Mouse (Mus musculus) limb, embryonic 14.5 days (tissue): ENCODE results near the gene Prrx1. TPM values are rescaled to one million over a fixed set of nuclear protein-coding genes. Genes with fewer than 3 reads are reported as not detected.

ENCODE experiments used
- ATAC-seq: fragments of 200-750 bp; cut with Nextera tagmentation; 2 replicates; pipeline ENCODE4 v1.8.0; 2017; ENCODE audit warnings: low read depth, moderate number of reproducible peaks, moderate TSS enrichment; ENCODE audit not compliant: low FRiP score
- DNase-seq: peaks from one replicate; pipeline ENCODE4 v3.0.0-alpha.2; 2015; ENCODE audit warnings: low spot score
- H3K27ac ChIP-seq: fragments of 300-500 bp; sonication (generic); replicated peaks from 2 replicates; pipeline ENCODE4 v1.5.1; 2014; ENCODE audit warnings: low read depth, mild to moderate bottlenecking, low read length, moderate library complexity, mixed read lengths
- H3K27me3 ChIP-seq: fragments of 300-500 bp; sonication (generic); 2 replicates; pipeline ENCODE4 v1.6.1; 2014; ENCODE audit warnings: low read length, mixed read lengths; ENCODE audit not compliant: control insufficient read depth, insufficient read depth
- H3K36me3 ChIP-seq: fragments of 300-500 bp; sonication (generic); 2 replicates; pipeline ENCODE4 v1.6.1; 2014; ENCODE audit warnings: mild to moderate bottlenecking, low read length, moderate library complexity, mixed read lengths; ENCODE audit not compliant: control insufficient read depth, insufficient read depth
- H3K4me1 ChIP-seq: fragments of 300-500 bp; sonication (generic); 2 replicates; pipeline ENCODE4 v1.6.1; 2014; ENCODE audit warnings: antibody characterized with exemption, low read length, mixed read lengths; ENCODE audit not compliant: control insufficient read depth, insufficient read depth
- H3K4me2 ChIP-seq: fragments of 300-500 bp; sonication (generic); replicated peaks from 2 replicates; pipeline ENCODE4 v1.6.1; 2014; ENCODE audit warnings: low read depth, mild to moderate bottlenecking, low read length, moderate library complexity; ENCODE audit not compliant: severe bottlenecking
- H3K4me3 ChIP-seq: fragments of 300-500 bp; sonication (generic); replicated peaks from 2 replicates; pipeline ENCODE4 v1.5.1; 2014; ENCODE audit warnings: low read length
- H3K9ac ChIP-seq: fragments of 300-500 bp; sonication (generic); 2 replicates; pipeline ENCODE4 v1.6.1; 2014; ENCODE audit warnings: mild to moderate bottlenecking, low read depth, low read length, moderate library complexity; ENCODE audit not compliant: severe bottlenecking
- H3K9me3 ChIP-seq: fragments of 300-500 bp; sonication (generic); 2 replicates; pipeline ENCODE4 v1.6.1; 2016; ENCODE audit warnings: low read length; ENCODE audit not compliant: control insufficient read depth
- POLR2A ChIP-seq: fragments of 200-500 bp; IDR thresholded peaks from 2 replicates; pipeline ENCODE4 v1.8.0; 2012; ENCODE audit warnings: inconsistent platforms, mild to moderate bottlenecking, moderate library complexity, borderline replicate concordance; ENCODE audit not compliant: insufficient read depth, insufficient read length; ENCODE audit errors: extremely low read depth
- WGBS: fragments of 180-500 bp; shearing (Covaris S2); extraction: QIAGEN DNeasy Blood & Tissue Kit; methylation state at CpG from one replicate; pipeline ENCODE4 v1.1.7; 2014; 5-methylcytosine and 5-hydroxymethylcytosine counted together
- polyA plus RNA-seq, 2 experiments: library from polyadenylated mRNA; depleted of rRNA in 1 of 2; stranded (reverse) in 1 of 2; unstranded in 1 of 2; fragments of >200 nt; fragmentation: Nextera tagmentation in 1 of 2; extraction: Ambion mirVana in 1 of 2; gene quantifications; 2 replicates each; pipeline versions ENCODE4 v1.2.1 to v1.2.3; 2012 to 2014

Prrx1 gene
- polyA plus RNA-seq, 2 experiments, result 114 to 122 TPM

DNA sequence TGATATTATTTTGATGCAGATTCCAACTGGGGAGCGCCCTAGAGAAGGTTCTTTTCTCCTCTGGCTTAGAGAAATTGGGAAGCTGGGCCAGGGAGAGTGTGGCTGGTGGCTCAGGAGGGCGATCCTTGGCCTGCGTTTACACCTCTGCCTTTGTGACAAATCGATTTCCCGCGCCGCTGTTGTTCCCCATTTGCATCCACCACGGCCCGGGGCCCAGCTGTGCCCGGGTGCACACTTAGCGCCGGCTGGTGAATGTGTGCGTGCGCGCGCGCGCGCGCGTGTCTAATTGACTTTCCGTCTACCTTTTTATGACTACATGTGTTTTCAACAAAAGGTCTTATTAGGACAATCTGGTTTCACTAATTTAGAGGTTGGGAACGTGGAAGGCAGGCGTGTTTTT lies 4.9 kb downstream of the Prrx1 start:
- DNase-seq, result no peak

DNA sequence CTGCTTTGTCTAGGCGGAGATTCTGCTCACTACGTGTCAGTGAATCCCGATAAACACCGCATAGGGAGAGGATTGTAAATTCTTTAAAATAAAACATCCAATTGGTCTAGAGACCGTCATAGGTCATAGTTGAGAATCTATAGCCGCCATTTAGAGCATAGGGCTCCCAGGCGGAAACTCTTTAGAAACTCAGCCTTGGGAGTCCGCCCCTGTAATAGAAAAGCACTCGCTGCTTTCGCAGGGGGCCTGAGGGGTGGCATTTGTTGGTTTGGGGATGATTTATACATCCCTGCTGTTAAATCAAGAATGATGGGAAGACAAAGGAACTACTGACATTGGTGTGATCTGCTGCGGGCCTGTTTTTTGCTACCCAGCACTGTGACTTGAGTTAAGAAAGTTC lies 5.8 kb downstream of the Prrx1 start:
- WGBS, result 12% methylated on average over 11 of the region's 11 CpGs
- Histone ChIP-seq H3K36me3 (peaks cover 53% of the 10 kb centered on the region), H3K9ac (peak overlapping the region; percentile 100), H3K27me3 (no peaks in the 10 kb centered on the region), H3K4me1 (peaks cover 26% of the 10 kb centered on the region), H3K4me3 (peak overlapping the region; percentile 84), H3K9me3 (no peaks in the 10 kb centered on the region), H3K27ac (peak overlapping the region; percentile 100), H3K4me2 (peak overlapping the region; percentile 79)
- TF ChIP-seq POLR2A, result no peak
- DNase-seq (no peak), ATAC-seq (no peak)

More for the DNA sequence above, 4.9 kb downstream of the Prrx1 start:
- WGBS, result 1% methylated on average over 24 of the region's 24 CpGs
- peak overlapping the region; percentile 100 for H3K9ac ChIP-seq
- H3K27me3 ChIP-seq, result no peaks in the 10 kb centered on the region
- H3K4me2 ChIP-seq, result peak overlapping the region; percentile 79
- peaks cover 21% of the 10 kb centered on the region for H3K4me1 ChIP-seq
- peak overlapping the region; percentile 100 for H3K27ac ChIP-seq
- H3K4me3 ChIP-seq, result peak overlapping the region; percentile 84
- TF ChIP-seq POLR2A, result no peak
- no peak for ATAC-seq
- H3K9me3 ChIP-seq, result no peaks in the 10 kb centered on the region
- peaks cover 46% of the 10 kb centered on the region for H3K36me3 ChIP-seq

DNA sequence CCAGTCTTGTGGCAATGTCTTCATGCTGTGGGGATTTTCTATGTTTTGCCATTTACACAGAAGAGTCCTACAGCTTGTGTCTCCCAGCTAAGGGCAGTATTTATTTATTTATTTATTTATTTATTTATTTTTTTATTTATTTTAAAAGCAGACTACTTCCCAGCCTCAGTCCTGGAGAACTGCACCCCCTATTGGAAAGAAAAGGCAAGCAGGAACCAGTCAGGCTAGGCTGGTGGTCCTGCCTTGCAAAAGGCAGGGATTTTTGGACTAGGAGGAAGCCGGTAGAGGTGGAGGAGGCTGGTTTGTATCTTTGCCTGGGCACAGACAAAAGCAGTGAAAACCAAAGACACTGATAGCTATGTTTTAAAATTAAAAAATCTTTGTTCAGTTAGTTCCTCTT lies 7.6 kb downstream of the Prrx1 start:
- H3K4me3 ChIP-seq, result peak overlapping the region; percentile 84
- ATAC-seq (no peak), DNase-seq (no peak)
- H3K27ac ChIP-seq, result peak overlapping the region; percentile 100; the same call in 1 of the 2 replicates
- peaks cover 38% of the 10 kb centered on the region for H3K4me1 ChIP-seq
- no peaks in the 10 kb centered on the region for H3K9me3 ChIP-seq
- peaks cover 57% of the 10 kb centered on the region for H3K36me3 ChIP-seq
- H3K27me3 ChIP-seq, result no peaks in the 10 kb centered on the region
- WGBS, result 33% methylated on average over 1 of the region's 1 CpGs
- H3K9ac ChIP-seq, result peak overlapping the region; percentile 100
- peak overlapping the region; percentile 79 for H3K4me2 ChIP-seq
- TF ChIP-seq POLR2A, result no peak

DNA sequence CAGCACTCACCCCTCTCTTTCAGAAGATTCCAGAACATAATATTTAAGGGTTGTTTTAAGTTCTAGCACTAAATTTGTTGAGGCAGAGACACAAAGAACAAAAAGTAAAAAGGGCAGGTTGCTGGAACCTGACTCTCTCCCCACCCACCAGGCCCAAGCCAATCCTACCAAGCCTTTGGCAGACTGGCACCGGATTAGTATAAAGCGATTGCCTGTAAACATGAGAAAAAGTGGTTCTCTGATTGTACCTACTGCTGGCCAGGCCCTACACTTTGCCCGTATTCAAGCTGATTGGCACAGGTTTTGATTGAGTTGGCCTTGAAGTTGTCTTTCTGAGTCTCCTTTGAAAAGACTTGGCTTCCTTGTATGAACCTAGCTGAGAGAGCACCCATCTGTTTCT lies 8.7 kb downstream of the Prrx1 start:
- WGBS, result 72% methylated on average over 3 of the region's 3 CpGs
- ATAC-seq (no peak), DNase-seq (no peak)
- peaks cover 48% of the 10 kb centered on the region for H3K36me3 ChIP-seq
- H3K9ac ChIP-seq, result no peak overlapping the region
- H3K27ac ChIP-seq, result no peak overlapping the region; the same call in 1 of the 2 replicates
- H3K4me3 ChIP-seq, result 0 out of 2 replicates have a peak overlapping the region, but pooled peaks have one; percentile 2
- TF ChIP-seq POLR2A, result no peak
- H3K9me3 ChIP-seq, result no peaks in the 10 kb centered on the region
- peaks cover 43% of the 10 kb centered on the region for H3K4me1 ChIP-seq
- H3K27me3 ChIP-seq, result no peaks in the 10 kb centered on the region
- H3K4me2 ChIP-seq, result peak overlapping the region; percentile 79

DNA sequence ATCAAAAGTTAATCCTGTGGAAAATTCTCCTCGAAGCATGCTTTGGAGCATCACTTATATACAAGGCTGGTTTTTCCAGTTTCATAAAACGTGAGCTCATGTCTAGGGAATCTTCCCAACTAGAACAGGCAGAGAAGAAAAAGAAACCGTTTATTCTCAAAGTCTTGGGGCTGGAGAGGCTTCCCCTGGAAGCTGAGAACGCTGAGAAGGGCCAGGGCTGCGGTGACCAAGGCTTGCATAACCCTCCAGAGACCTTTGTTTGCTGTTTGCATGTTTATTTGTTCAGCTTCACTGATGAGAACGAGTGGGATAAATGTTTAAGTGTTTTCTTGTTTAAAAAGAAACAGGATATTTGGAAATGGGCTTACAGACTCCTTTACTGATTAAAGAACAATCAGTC lies 11.2 kb downstream of the Prrx1 start:
- DNase-seq, result no peak
- no peak for ATAC-seq
- WGBS, result 14% methylated on average over 6 of the region's 6 CpGs
- Histone ChIP-seq H3K9me3 (no peaks in the 10 kb centered on the region), H3K4me2 (peak overlapping the region; percentile 32; the same call in 1 of the 2 replicates), H3K9ac (no peak overlapping the region), H3K36me3 (peaks cover 49% of the 10 kb centered on the region), H3K27me3 (no peaks in the 10 kb centered on the region), H3K27ac (0 out of 2 replicates have a peak overlapping the region, but pooled peaks have one; percentile 43), H3K4me3 (no peak overlapping the region), H3K4me1 (peaks cover 38% of the 10 kb centered on the region)
- TF ChIP-seq POLR2A, result no peak
